Mouse (Mus musculus): ENCODE data around the gene Gm20388.

DNA sequence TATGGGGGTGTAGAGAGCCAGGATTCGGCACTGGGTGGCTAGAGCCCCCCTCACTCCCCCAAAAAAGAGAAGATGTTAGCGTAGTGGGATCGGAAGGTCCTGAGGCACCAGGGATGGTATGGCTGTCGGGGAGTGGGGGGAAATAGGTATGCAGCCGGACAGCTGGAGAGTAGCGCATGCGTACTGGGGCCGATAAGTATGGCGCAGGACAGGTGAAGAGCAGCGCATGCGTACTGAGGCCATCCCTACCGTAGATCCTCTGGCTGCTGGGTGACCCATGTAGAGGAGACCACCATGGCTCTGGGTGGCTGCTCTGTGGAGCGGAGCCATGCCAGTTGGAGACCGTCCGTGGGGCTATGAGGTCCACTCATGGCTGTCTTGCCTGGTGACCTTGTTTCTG lies 585.8 kb downstream of the Gm20388 start:
- no peak for TF ChIP-seq CTCF (conservative IDR thresholded peaks at IDR 0.05; ENCODE audit: insufficient read depth, insufficient read length, low read depth, low read length)
- TF ChIP-seq POLR2A (IDR thresholded peaks at IDR 0.05; ENCODE audit: low read depth, low read length) = no peak

Measured in kidney, adult 2 months (tissue).